Mouse (Mus musculus): ENCODE measurements around the gene Cbx2. TPM values are rescaled to one million over a fixed set of nuclear protein-coding genes. Genes with fewer than 3 reads are reported as not detected.

The Cbx2 gene
- 1 to 10 TPM; 1.3 to 1.6 TPM for total RNA-seq (2023)

GRCm38 (mm10) chr11:119022895-119023615 lies at the start of gene Cbx2:
TSS of gene Cbx2 (plus strand) at chr11:119022962.

GRCm38 (mm10) chr11:118987999-118988398 lies 34.8 kb upstream of the Cbx2 start, which contains the start of gene Enpp7:
TSS of gene Enpp7 (plus strand) at chr11:118988188.

GRCm38 (mm10) chr11:119040600-119041324 lies 18.0 kb downstream of the Cbx2 start, which contains the start of gene Cbx8:
TSS of gene Cbx8 (minus strand) at chr11:119040969.

Other genes starting within 250 kb of the Cbx2 start
- not detected for gene Rbfox3, start 111.4 kb upstream of the Cbx2 start, total RNA-seq (2023)
- gene Enpp7, start 34.8 kb upstream of the Cbx2 start, total RNA-seq (2023), result not detected
- 10 to 100 TPM; 13.2 to 13.7 TPM for gene Cbx8, start 18.0 kb downstream of the Cbx2 start, total RNA-seq (2023)
- gene Cbx4, start 63.3 kb downstream of the Cbx2 start, total RNA-seq (2023), result 10 to 100 TPM; 55.6 to 63.1 TPM
- under 1 TPM; 0.42 to 0.64 TPM for gene Tbc1d16, start 205.5 kb downstream of the Cbx2 start, total RNA-seq (2023)
- gene Ccdc40, start 205.6 kb downstream of the Cbx2 start, total RNA-seq (2023), result under 1 TPM; 0.48 to 0.55 TPM
- gene Gaa, start 244.9 kb downstream of the Cbx2 start, total RNA-seq (2023), result 10 to 100 TPM; 28.2 to 32.2 TPM

Data from neutrophil, adult 83 days (primary cell).